ENCODE assay signal across 16 mouse cellular contexts in genomic region chr13:119641145-119641544, GRCm38 (mm10). TPM values are rescaled to one million over a fixed set of nuclear protein-coding genes. Genes with fewer than 3 reads are reported as not detected.
"Had no signal": no experiment of that assay in that cellular context is flagged by ENCODE, and none has a peak within 500 bp of the region (broad histone marks: within the 10 kb centered on the region; RNA-seq: fewer than 3 reads in every experiment).

No protein-coding gene starts in this region.

- H3K9me3 ChIP-seq: limb, embryonic 12.5 days; limb, embryonic 15.5 days; megakaryocyte, embryonic 14.5 days; midbrain, embryonic 10.5 days; midbrain, embryonic 15.5 days; neural tube, embryonic 13.5 days; stomach, embryonic 15.5 days had no signal

- H3K9ac ChIP-seq: limb, embryonic 12.5 days; limb, embryonic 15.5 days; liver, embryonic 14.5 days; liver, postnatal 0 days; lung, embryonic 14.5 days; midbrain, embryonic 15.5 days; neural tube, embryonic 13.5 days; stomach, embryonic 15.5 days had no signal

- H3K27me3 ChIP-seq: limb, embryonic 12.5 days; limb, embryonic 15.5 days; megakaryocyte, embryonic 14.5 days; midbrain, embryonic 15.5 days; neural tube, embryonic 13.5 days; stomach, embryonic 15.5 days had no signal

- ATAC-seq: liver, postnatal 0 days; lung, postnatal 0 days had no signal

- H3K4me2 ChIP-seq: limb, embryonic 12.5 days; limb, embryonic 15.5 days; liver, embryonic 11.5 days; lung, embryonic 14.5 days; midbrain, embryonic 15.5 days; neural tube, embryonic 13.5 days; stomach, embryonic 15.5 days had no signal

- H3K4me3 ChIP-seq: limb, embryonic 12.5 days; limb, embryonic 15.5 days; megakaryocyte, embryonic 14.5 days; midbrain, embryonic 10.5 days; midbrain, embryonic 15.5 days; neural tube, embryonic 13.5 days; stomach, embryonic 15.5 days had no signal

- H3K27ac ChIP-seq: limb, embryonic 12.5 days; limb, embryonic 15.5 days; liver, embryonic 14.5 days; midbrain, embryonic 10.5 days; midbrain, embryonic 15.5 days; neural tube, embryonic 13.5 days; stomach, embryonic 15.5 days had no signal

- H3K4me1 ChIP-seq: limb, embryonic 12.5 days; limb, embryonic 15.5 days; midbrain, embryonic 10.5 days; midbrain, embryonic 15.5 days; neural tube, embryonic 13.5 days; stomach, embryonic 15.5 days had no signal

- DNase-seq: left cerebral cortex, postnatal 4 days; liver, postnatal 0 days; right cerebral cortex, postnatal 25 days; spleen, adult 18-20 months had no signal

- H3K36me3 ChIP-seq: limb, embryonic 12.5 days; limb, embryonic 15.5 days; midbrain, embryonic 10.5 days; midbrain, embryonic 15.5 days; neural tube, embryonic 13.5 days; stomach, embryonic 15.5 days had no signal

RNA-seq across cellular contexts. Expression of gene Ccl28, which starts 17.5 kb away (rescaled TPM):
- total RNA-seq: neutrophil, adult 5-6 weeks had no signal
- polyA plus RNA-seq: limb, embryonic 15.5 days; liver, postnatal 0 days had no signal
